Mouse (Mus musculus): Measurements from ENCODE around the gene Ppp4r3a.

Ppp4r3a gene

GRCm38 (mm10) chr12:101007968-101008481 lies 75.5 kb downstream of the Ppp4r3a start:
- TF ChIP-seq GATA4 (IDR thresholded peaks at IDR 0.05; ENCODE audit: insufficient replicate concordance, low read length), result no peak

GRCm38 (mm10) chr12:101007427-101007826 lies 76.1 kb downstream of the Ppp4r3a start:
- no peak for TF ChIP-seq GATA4 (IDR thresholded peaks at IDR 0.05; ENCODE audit: insufficient replicate concordance, low read length)

- TF ChIP-seq GATA4 (IDR thresholded peaks at IDR 0.05; ENCODE audit: insufficient replicate concordance, low read length), result no peak
Observed at GRCm38 (mm10) chr12:101005665-101006420, 77.7 kb downstream of the Ppp4r3a start.

GRCm38 (mm10) chr12:101004982-101005381 lies 78.5 kb downstream of the Ppp4r3a start:
- no peak for TF ChIP-seq GATA4 (IDR thresholded peaks at IDR 0.05; ENCODE audit: insufficient replicate concordance, low read length)

GRCm38 (mm10) chr12:101002801-101003513 lies 80.5 kb downstream of the Ppp4r3a start:
- TF ChIP-seq GATA4 (IDR thresholded peaks at IDR 0.05; ENCODE audit: insufficient replicate concordance, low read length), result no peak

- no peak for TF ChIP-seq GATA4 (IDR thresholded peaks at IDR 0.05; ENCODE audit: insufficient replicate concordance, low read length)
Observed at GRCm38 (mm10) chr12:100999061-100999954, 84.2 kb downstream of the Ppp4r3a start.

- TF ChIP-seq GATA4 (IDR thresholded peaks at IDR 0.05; ENCODE audit: insufficient replicate concordance, low read length), result no peak
Observed at GRCm38 (mm10) chr12:100998564-100998962, 84.9 kb downstream of the Ppp4r3a start.

GRCm38 (mm10) chr12:100997830-100998563 lies 85.5 kb downstream of the Ppp4r3a start:
- no peak for TF ChIP-seq GATA4 (IDR thresholded peaks at IDR 0.05; ENCODE audit: insufficient replicate concordance, low read length)

- TF ChIP-seq GATA4 (IDR thresholded peaks at IDR 0.05; ENCODE audit: insufficient replicate concordance, low read length), result no peak
Observed at GRCm38 (mm10) chr12:100996378-100996898, 87.1 kb downstream of the Ppp4r3a start.

GRCm38 (mm10) chr12:100995607-100996377 lies 87.7 kb downstream of the Ppp4r3a start:
- no peak for TF ChIP-seq GATA4 (IDR thresholded peaks at IDR 0.05; ENCODE audit: insufficient replicate concordance, low read length)

GRCm38 (mm10) chr12:100994140-100995015 lies 89.1 kb downstream of the Ppp4r3a start:
- no peak for TF ChIP-seq GATA4 (IDR thresholded peaks at IDR 0.05; ENCODE audit: insufficient replicate concordance, low read length)

GRCm38 (mm10) chr12:100993146-100993545 lies 90.4 kb downstream of the Ppp4r3a start:
- no peak for TF ChIP-seq GATA4 (IDR thresholded peaks at IDR 0.05; ENCODE audit: insufficient replicate concordance, low read length)

- TF ChIP-seq GATA4 (IDR thresholded peaks at IDR 0.05; ENCODE audit: insufficient replicate concordance, low read length), result no peak
Observed at GRCm38 (mm10) chr12:100992505-100992904, 91.0 kb downstream of the Ppp4r3a start.

All from liver, adult (tissue).